Mouse (Mus musculus) Patski (cell line): ENCODE measurements around the gene Olfr901. TPM values are rescaled to one million over a fixed set of nuclear protein-coding genes. Genes with fewer than 3 reads are reported as not detected.
"Not testable (repeated sequence)": the region's sequence is repeated elsewhere in the genome, so short reads cannot be mapped to it uniquely, and the experiment has no call there.

ENCODE experiments used
- ATAC-seq: fragments of 100-300 bp; one replicate; pipeline ENCODE4 v1.8.0; 2021
- CTCF ChIA-PET: fragments of 350-600 bp; sonication (Branson Sonifier 250); formaldehyde crosslinking; loops from one replicate; lab custom pipeline; 2022; ENCODE audit warnings: inconsistent platforms; lab: Charles Lee
- POLR2A ChIA-PET: fragments of 350-600 bp; sonication (Branson Sonifier 250); formaldehyde crosslinking; loops from one replicate; lab custom pipeline; 2022; ENCODE audit warnings: antibody characterized with exemption, inconsistent platforms; lab: Charles Lee
- DNase-seq: peaks from one replicate; pipeline ENCODE4 v3.0.0-alpha.2; 2011; ENCODE audit warnings: low read depth, low spot score
- H3K27me3 ChIP-seq: fragments of 371-371 bp; one replicate; pipeline ENCODE4 v1.5.1; 2021
- CTCF ChIP-seq: fragments of 100-300 bp; IDR thresholded peaks from one replicate; pipeline ENCODE4 v1.5.1; 2021
- in situ Hi-C: fragments of 300-500 bp; cut with MboI; formaldehyde crosslinking; loops from 3 replicates; pipeline ENCODE4 v1.11.1; 2018; ENCODE audit warnings: low pct_unique_long_range_greater_than_20kb, mixed read lengths
- polyA plus RNA-seq: library from polyadenylated mRNA; unstranded; gene quantifications from one replicate; pipeline ENCODE4 v1.2.3, GENCODE M21; 2021

Gene Olfr901
- polyA plus RNA-seq, result not detected

DNA sequence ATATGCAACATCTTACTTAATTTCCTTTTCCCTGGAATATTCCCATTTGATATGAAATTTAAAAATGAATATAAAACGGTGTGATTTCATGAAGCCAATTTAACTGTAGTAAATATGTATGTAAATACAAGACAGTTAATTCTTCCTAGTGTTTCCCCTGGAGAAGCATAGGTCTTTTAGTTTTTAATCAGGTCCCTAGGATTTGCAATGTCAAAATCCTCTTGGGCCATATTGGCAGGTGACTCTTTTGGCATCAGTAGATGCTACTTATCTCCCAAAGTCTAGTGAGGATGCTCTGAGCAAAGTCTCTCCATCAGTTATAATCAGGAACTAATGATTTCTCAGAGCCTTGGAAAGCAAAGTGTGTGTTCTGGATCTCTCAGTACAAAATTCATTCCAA, at the start of gene Olfr901:
Gene Olfr901 (plus strand): TSS at position 301 of the 400 bp plus-strand sequence.
- DNase-seq (no peak), ATAC-seq (no peak)
- ChIA-PET CTCF (no interaction called here), POLR2A (no interaction called here)
- no peaks in the 10 kb centered on the region for H3K27me3 ChIP-seq
- in situ Hi-C loops, result no loop called here
- TF ChIP-seq CTCF, result no peak

- ChIA-PET CTCF (no interaction called here), POLR2A (no interaction called here)
- DNase-seq (no peak), ATAC-seq (no peak)
- no peak for TF ChIP-seq CTCF
- in situ Hi-C loops, result no loop called here
- H3K27me3 ChIP-seq, result no peaks in the 10 kb centered on the region
Observed at GRCm38 (mm10) chr9:38401398-38401797, 27.9 kb upstream of the Olfr901 start, which contains the start of gene Olfr147. Gene Olfr147, plus strand, starts transcription at chr9:38401698.

- POLR2A ChIA-PET, H3K27me3 ChIP-seq, in situ Hi-C loops, ATAC-seq, CTCF ChIA-PET, DNase-seq: not testable (repeated sequence)
Observed at GRCm38 (mm10) chr9:38407502-38407901, 21.8 kb upstream of the Olfr901 start.

DNA sequence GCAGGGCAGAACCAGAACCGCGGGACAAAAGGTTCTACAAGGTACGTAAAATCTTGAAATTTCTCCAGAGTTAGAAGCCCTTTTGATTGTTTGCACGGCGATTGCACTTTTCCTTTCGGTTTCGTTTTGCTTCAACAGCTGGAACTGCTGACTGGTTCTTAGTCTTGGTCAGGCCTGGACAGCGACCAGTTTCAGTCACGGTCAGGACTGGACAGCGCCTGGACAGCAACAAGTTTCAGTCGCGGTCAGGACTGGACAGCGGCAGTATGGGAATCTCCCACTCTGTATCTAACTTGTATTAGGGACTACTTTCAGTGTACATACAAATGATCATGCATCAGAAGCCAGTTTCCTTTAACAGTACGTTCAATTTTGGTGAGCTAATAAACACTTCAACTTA, 15.8 kb upstream of the Olfr901 start:
- POLR2A ChIA-PET, H3K27me3 ChIP-seq, ATAC-seq, DNase-seq, in situ Hi-C loops: not testable (repeated sequence)
- CTCF ChIA-PET, result interaction anchor here (1.0 kb wide), 1 partner anchor 15 kb away, joined by 3 read pairs; no protein-coding TSS in a partner anchor

DNA sequence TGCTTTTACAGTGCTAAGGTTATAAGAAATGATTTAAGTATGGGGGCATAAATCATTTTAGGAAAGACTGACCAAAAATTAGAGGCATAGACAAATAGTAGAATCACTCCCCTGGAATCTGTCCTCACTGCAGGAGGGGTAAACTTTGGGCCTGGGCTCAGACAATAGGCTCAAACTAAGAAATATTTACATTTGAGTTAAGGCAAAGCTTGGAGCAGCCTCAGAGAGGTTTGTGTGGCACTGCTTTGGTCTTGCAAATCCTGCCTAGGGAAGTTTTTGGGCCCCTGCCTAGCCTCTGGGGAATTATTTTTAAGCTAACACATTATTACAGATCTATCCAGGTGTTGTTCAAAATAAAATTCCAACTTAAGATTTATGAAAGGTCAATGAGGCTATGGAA, 5.5 kb upstream of the Olfr901 start:
- in situ Hi-C loops, result no loop called here
- DNase-seq (no peak), ATAC-seq (no peak)
- no peaks in the 10 kb centered on the region for H3K27me3 ChIP-seq
- ChIA-PET CTCF (no interaction called here), POLR2A (no interaction called here)
- no peak for TF ChIP-seq CTCF

- ATAC-seq, result no peak
- no peak for TF ChIP-seq CTCF
- CTCF ChIA-PET, result no interaction called here
- in situ Hi-C loops, result no loop called here
- POLR2A ChIA-PET, result no interaction called here
- DNase-seq, result no peak
- H3K27me3 ChIP-seq, result no peaks in the 10 kb centered on the region
Observed at GRCm38 (mm10) chr9:38427026-38427425, 2.2 kb upstream of the Olfr901 start.

DNA sequence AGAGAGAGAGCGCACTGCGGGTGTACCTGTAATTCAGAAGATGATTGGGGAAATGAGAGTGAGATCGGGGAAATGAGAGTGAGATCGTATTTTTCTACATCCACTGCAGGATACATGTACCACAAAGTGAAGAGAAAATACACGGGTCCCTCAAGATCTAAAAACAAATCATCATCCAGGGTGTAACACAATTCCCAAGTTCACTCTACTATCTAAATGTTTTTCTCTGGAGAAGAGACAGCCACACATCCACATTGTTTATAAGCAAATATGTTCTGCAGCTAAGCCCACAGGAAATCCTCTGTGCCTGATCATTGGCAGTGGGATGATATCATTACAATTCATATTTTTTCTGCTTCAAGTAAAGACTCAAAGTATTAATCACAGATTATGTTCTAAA, 18.1 kb downstream of the Olfr901 start, which contains the start of gene Olfr902:
Gene Olfr902 (plus strand): TSS at position 301 of the 400 bp plus-strand sequence.
- no peak for TF ChIP-seq CTCF

GRCm38 (mm10) chr9:38462844-38463243, 33.6 kb downstream of the Olfr901 start, which contains the start of gene Olfr904:
Gene Olfr904, plus strand, starts transcription at chr9:38463144.
- no peaks in the 10 kb centered on the region for H3K27me3 ChIP-seq
- in situ Hi-C loops, result no loop called here
- no peak for TF ChIP-seq CTCF
- ChIA-PET CTCF (no interaction called here), POLR2A (interaction anchor here (0.6 kb wide), 1 partner anchor 378 kb away, joined by 3 read pairs; no protein-coding TSS in a partner anchor)
- ATAC-seq, result no peak
- DNase-seq, result no peak

More for the DNA sequence above, 18.1 kb downstream of the Olfr901 start, which contains the start of gene Olfr902:
- in situ Hi-C loops, result no loop called here
- no peaks in the 10 kb centered on the region for H3K27me3 ChIP-seq
- POLR2A ChIA-PET, result no interaction called here
- no peak for DNase-seq
- ATAC-seq, result no peak
- CTCF ChIA-PET, result no interaction called here

- DNase-seq, result no peak
- POLR2A ChIA-PET, result no interaction called here
- in situ Hi-C loops, result no loop called here
- ATAC-seq, result no peak
- CTCF ChIA-PET, result no interaction called here
- no peaks in the 10 kb centered on the region for H3K27me3 ChIP-seq
- TF ChIP-seq CTCF, result no peak
Observed at GRCm38 (mm10) chr9:38470807-38471206, 41.6 kb downstream of the Olfr901 start, which contains the start of gene Olfr905. Gene Olfr905, plus strand, starts transcription at chr9:38471107.

Other genes with a start within 250 kb of the Olfr901 start
- not detected for gene Olfr891, start 248.6 kb upstream of the Olfr901 start, polyA plus RNA-seq
- not detected for gene Olfr893, start 221.1 kb upstream of the Olfr901 start, polyA plus RNA-seq
- gene Olfr894, start 211.4 kb upstream of the Olfr901 start, polyA plus RNA-seq, result not detected
- gene Olfr143, start 176.7 kb upstream of the Olfr901 start, polyA plus RNA-seq, result not detected
- not detected for gene Olfr895, start 161.6 kb upstream of the Olfr901 start, polyA plus RNA-seq
- gene Olfr896-ps1, start 138.3 kb upstream of the Olfr901 start, polyA plus RNA-seq, result not detected
- gene Olfr25, start 100.4 kb upstream of the Olfr901 start, polyA plus RNA-seq, result not detected
- gene Olfr898, start 81.0 kb upstream of the Olfr901 start, polyA plus RNA-seq, result not detected
- not detected for gene Olfr250, start 62.6 kb upstream of the Olfr901 start, polyA plus RNA-seq
- gene Olfr251, start 52.4 kb upstream of the Olfr901 start, polyA plus RNA-seq, result not detected
- gene Olfr147, start 27.8 kb upstream of the Olfr901 start, polyA plus RNA-seq, result not detected
- not detected for gene Olfr902, start 18.2 kb downstream of the Olfr901 start, polyA plus RNA-seq
- not detected for gene Olfr904, start 33.7 kb downstream of the Olfr901 start, polyA plus RNA-seq
- 0.05 TPM for gene Olfr905, start 41.7 kb downstream of the Olfr901 start, polyA plus RNA-seq
- gene Olfr906, start 57.6 kb downstream of the Olfr901 start, polyA plus RNA-seq, result not detected
- not detected for gene Olfr907, start 66.3 kb downstream of the Olfr901 start, polyA plus RNA-seq
- gene Olfr911-ps1, start 92.1 kb downstream of the Olfr901 start, polyA plus RNA-seq, result not detected
- gene Olfr910, start 108.4 kb downstream of the Olfr901 start, polyA plus RNA-seq, result not detected
- not detected for gene Olfr912, start 150.7 kb downstream of the Olfr901 start, polyA plus RNA-seq
- not detected for gene Olfr913, start 163.3 kb downstream of the Olfr901 start, polyA plus RNA-seq
- gene Olfr914, start 175.6 kb downstream of the Olfr901 start, polyA plus RNA-seq, result not detected
- not detected for gene Olfr916, start 230.4 kb downstream of the Olfr901 start, polyA plus RNA-seq
- gene Olfr917, start 236.4 kb downstream of the Olfr901 start, polyA plus RNA-seq, result not detected
- not detected for gene Olfr918, start 245.1 kb downstream of the Olfr901 start, polyA plus RNA-seq